Mouse (Mus musculus) MEL (cell line): Measurements from ENCODE around the gene Cenps. TPM values are rescaled to one million over a fixed set of nuclear protein-coding genes. Genes with fewer than 3 reads are reported as not detected.

ENCODE experiments used
- DNase-seq: peaks from one replicate; pipeline ENCODE4 v3.0.0; 2011; ENCODE audit warnings: low read depth, low spot score
- H3K27ac ChIP-seq: 2 replicates; pipeline ENCODE4 v1.5.1; 2012; ENCODE audit warnings: low read depth, mild to moderate bottlenecking, control low read depth, low read length, moderate library complexity; ENCODE audit not compliant: control insufficient read depth
- H3K27me3 ChIP-seq, 2 experiments: fragments of 150-350 bp in 1 of 2; sonication (generic) in 1 of 2; 2 replicates each; pipeline ENCODE4 v1.6.1; 2012; ENCODE audit warnings: low read length in 2 of 2, mild to moderate bottlenecking in 2 of 2, improper control_type of control experiment in 1 of 2, moderate library complexity in 1 of 2; ENCODE audit not compliant: insufficient read depth in 2 of 2, control insufficient read depth in 1 of 2
- H3K36me3 ChIP-seq, 2 experiments: 2 replicates each; pipeline ENCODE4 v1.6.1; 2012 to 2014; ENCODE audit warnings: low read length in 2 of 2, improper control_type of control experiment in 1 of 2, inconsistent platforms in 1 of 2, mild to moderate bottlenecking in 1 of 2; ENCODE audit not compliant: insufficient read depth in 2 of 2, control insufficient read depth in 1 of 2
- H3K4me1 ChIP-seq, 2 experiments: fragments of 150-350 bp in 1 of 2; sonication (generic) in 1 of 2; 2 replicates each; pipeline ENCODE4 v1.6.1; 2012; ENCODE audit warnings: low read length in 2 of 2, improper control_type of control experiment in 1 of 2, mild to moderate bottlenecking in 1 of 2; ENCODE audit not compliant: insufficient read depth in 2 of 2, control insufficient read depth in 1 of 2
- H3K4me3 ChIP-seq, 2 experiments: fragments of 150-350 bp in 1 of 2; sonication (generic) in 1 of 2; 2 replicates each; pipeline ENCODE4 v1.5.1; 2012; ENCODE audit warnings: low read depth in 2 of 2, low read length in 2 of 2, mild to moderate bottlenecking in 2 of 2, moderate library complexity in 2 of 2, control low read depth in 1 of 2, improper control_type of control experiment in 1 of 2; ENCODE audit not compliant: control insufficient read depth in 1 of 2, insufficient read depth in 1 of 2
- H3K79me2 ChIP-seq: 2 replicates; pipeline ENCODE4 v1.6.1; 2012; ENCODE audit warnings: mild to moderate bottlenecking, low read length, moderate library complexity; ENCODE audit not compliant: control insufficient read depth, poor library complexity, insufficient read depth
- H3K9ac ChIP-seq: 2 replicates; pipeline ENCODE4 v1.6.1; 2012; ENCODE audit warnings: low read depth, mild to moderate bottlenecking, control low read depth, low read length, moderate library complexity; ENCODE audit not compliant: control insufficient read depth, poor library complexity, severe bottlenecking
- H3K9me3 ChIP-seq: fragments of 150-350 bp; sonication (generic); replicated peaks from 2 replicates; pipeline ENCODE4 v1.6.1; 2012; ENCODE audit warnings: mild to moderate bottlenecking, low read length, improper control_type of control experiment, moderate library complexity; ENCODE audit not compliant: insufficient read depth
- CHD1 ChIP-seq: IDR thresholded peaks from 2 replicates; pipeline ENCODE4 v1.6.1; 2012; ENCODE audit warnings: low read depth, mild to moderate bottlenecking, inconsistent platforms, low read length, improper control_type of control experiment
- CHD2 ChIP-seq: IDR thresholded peaks from 2 replicates; pipeline ENCODE4 v1.6.1; 2011; ENCODE audit warnings: low read length, improper control_type of control experiment
- CTCF ChIP-seq, 3 experiments: IDR thresholded peaks in 2 of 3; conservative IDR thresholded peaks in 1 of 3; 2 replicates each; pipeline ENCODE4 v1.5.1; 2011 to 2012; ENCODE audit warnings: low read length in 3 of 3, low read depth in 2 of 3, mild to moderate bottlenecking in 2 of 3, improper control_type of control experiment in 1 of 3, inconsistent platforms in 1 of 3, mixed read lengths in 1 of 3, moderate library complexity in 1 of 3; ENCODE audit not compliant: control insufficient read depth in 1 of 3, insufficient read depth in 1 of 3, poor library complexity in 1 of 3, severe bottlenecking in 1 of 3
- E2F4 ChIP-seq: IDR thresholded peaks from 2 replicates; pipeline ENCODE4 v1.6.1; 2011; ENCODE audit warnings: low read depth, low read length, improper control_type of control experiment, borderline replicate concordance
- ELF1 ChIP-seq: IDR thresholded peaks from 2 replicates; pipeline ENCODE4 v1.6.1; 2014; ENCODE audit warnings: low read depth, mild to moderate bottlenecking, inconsistent platforms, low read length, improper control_type of control experiment, moderate library complexity
- EP300 ChIP-seq, 2 experiments: IDR thresholded peaks; 2 replicates each; pipeline ENCODE4 v1.6.1; 2011; ENCODE audit warnings: improper control_type of control experiment in 2 of 2, low read length in 2 of 2, low read depth in 1 of 2, mild to moderate bottlenecking in 1 of 2
- ETS1 ChIP-seq: IDR thresholded peaks from 2 replicates; pipeline ENCODE4 v1.6.1; 2012; ENCODE audit warnings: low read depth, mild to moderate bottlenecking, inconsistent platforms, low read length, improper control_type of control experiment, moderate library complexity
- GABPA ChIP-seq: IDR thresholded peaks from 2 replicates; pipeline ENCODE4 v1.6.1; 2012; ENCODE audit warnings: low read depth, mild to moderate bottlenecking, inconsistent platforms, low read length, improper control_type of control experiment, moderate library complexity
- HCFC1 ChIP-seq: IDR thresholded peaks from 2 replicates; pipeline ENCODE4 v1.6.1; 2012; ENCODE audit warnings: low read depth, mild to moderate bottlenecking, inconsistent platforms, low read length, improper control_type of control experiment, moderate library complexity
- JUND ChIP-seq: IDR thresholded peaks from 2 replicates; pipeline ENCODE4 v1.6.1; 2011; ENCODE audit warnings: low read depth, mild to moderate bottlenecking, improper control_type of control experiment, low read length
- KAT2A ChIP-seq: conservative IDR thresholded peaks from 2 replicates; pipeline ENCODE4 v1.6.1; 2012; ENCODE audit warnings: low read depth, low read length, improper control_type of control experiment, inconsistent platforms
- MAFK ChIP-seq: IDR thresholded peaks from 2 replicates; pipeline ENCODE4 v1.6.1; 2011; ENCODE audit warnings: low read depth, mild to moderate bottlenecking, low read length, improper control_type of control experiment, borderline replicate concordance
- MAX ChIP-seq: IDR thresholded peaks from 2 replicates; pipeline ENCODE4 v1.6.1; 2011; ENCODE audit warnings: low read length, improper control_type of control experiment
- MAZ ChIP-seq: IDR thresholded peaks from 2 replicates; pipeline ENCODE4 v1.6.1; 2012; ENCODE audit warnings: low read depth, mild to moderate bottlenecking, inconsistent platforms, low read length, improper control_type of control experiment
- MEF2A ChIP-seq: IDR thresholded peaks from 2 replicates; pipeline ENCODE4 v1.6.1; 2014; ENCODE audit warnings: low read depth, mild to moderate bottlenecking, inconsistent platforms, low read length, improper control_type of control experiment; ENCODE audit not compliant: poor library complexity, insufficient replicate concordance, severe bottlenecking; ENCODE audit errors: extremely low read depth
- MXI1 ChIP-seq: IDR thresholded peaks from 2 replicates; pipeline ENCODE4 v1.6.1; 2011; ENCODE audit warnings: mild to moderate bottlenecking, low read depth, low read length, improper control_type of control experiment
- MYB ChIP-seq: IDR thresholded peaks from 2 replicates; pipeline ENCODE4 v1.6.1; 2011; ENCODE audit warnings: mild to moderate bottlenecking, low read depth, low read length, improper control_type of control experiment
- MYC ChIP-seq: IDR thresholded peaks from 2 replicates; pipeline ENCODE4 v1.6.1; 2011; ENCODE audit warnings: low read depth, mild to moderate bottlenecking, low read length, improper control_type of control experiment, moderate library complexity
- NELFE ChIP-seq: IDR thresholded peaks from 2 replicates; pipeline ENCODE4 v1.6.1; 2011; ENCODE audit warnings: low read depth, low read length, improper control_type of control experiment
- NRF1 ChIP-seq: IDR thresholded peaks from 2 replicates; pipeline ENCODE4 v1.6.1; 2014; ENCODE audit warnings: low read depth, mild to moderate bottlenecking, inconsistent platforms, low read length, improper control_type of control experiment, moderate library complexity; ENCODE audit not compliant: poor library complexity, insufficient read depth, severe bottlenecking
- POLR2A ChIP-seq, 2 experiments: IDR thresholded peaks; 2 replicates each; pipeline ENCODE4 v1.6.1; 2011 to 2012; ENCODE audit warnings: low read length in 2 of 2, mild to moderate bottlenecking in 2 of 2, control low read depth in 1 of 2, improper control_type of control experiment in 1 of 2, low read depth in 1 of 2, moderate library complexity in 1 of 2; ENCODE audit not compliant: control insufficient read depth in 1 of 2, insufficient read depth in 1 of 2, poor library complexity in 1 of 2
- POLR2AphosphoS2 ChIP-seq: IDR thresholded peaks from 2 replicates; pipeline ENCODE4 v1.6.1; 2011; ENCODE audit warnings: low read length, improper control_type of control experiment
- POLR2AphosphoS5 ChIP-seq: IDR thresholded peaks from 2 replicates; pipeline ENCODE4 v1.6.1; 2012; ENCODE audit warnings: low read depth, borderline replicate concordance, mild to moderate bottlenecking, inconsistent platforms, low read length, moderate library complexity, mixed read lengths
- RAD21 ChIP-seq: IDR thresholded peaks from 2 replicates; pipeline ENCODE4 v1.6.1; 2011; ENCODE audit warnings: mild to moderate bottlenecking, low read depth, low read length, improper control_type of control experiment
- RCOR1 ChIP-seq: IDR thresholded peaks from 2 replicates; pipeline ENCODE4 v1.6.1; 2012; ENCODE audit warnings: low read depth, mild to moderate bottlenecking, inconsistent platforms, low read length, improper control_type of control experiment
- SIN3A ChIP-seq: IDR thresholded peaks from 2 replicates; pipeline ENCODE4 v1.6.1; 2012; ENCODE audit warnings: low read length, improper control_type of control experiment, inconsistent platforms
- SMC3 ChIP-seq: IDR thresholded peaks from 2 replicates; pipeline ENCODE4 v1.6.1; 2011; ENCODE audit warnings: low read depth, low read length, improper control_type of control experiment
- TAL1 ChIP-seq: IDR thresholded peaks from 2 replicates; pipeline ENCODE4 v1.6.1; 2012; ENCODE audit warnings: mild to moderate bottlenecking, inconsistent platforms, low read length, moderate library complexity, mixed read lengths
- TBP ChIP-seq: IDR thresholded peaks from 2 replicates; pipeline ENCODE4 v1.8.0; 2011; ENCODE audit warnings: low read depth, low read length, improper control_type of control experiment
- TCF12 ChIP-seq: IDR thresholded peaks from 2 replicates; pipeline ENCODE4 v1.6.1; 2014; ENCODE audit warnings: low read depth, mild to moderate bottlenecking, inconsistent platforms, low read length, improper control_type of control experiment, moderate library complexity
- UBTF ChIP-seq: IDR thresholded peaks from 2 replicates; pipeline ENCODE4 v1.6.1; 2012; ENCODE audit warnings: low read depth, mild to moderate bottlenecking, inconsistent platforms, low read length, improper control_type of control experiment, moderate library complexity, borderline replicate concordance; ENCODE audit not compliant: insufficient read depth
- USF1 ChIP-seq: IDR thresholded peaks from 2 replicates; pipeline ENCODE4 v1.6.1; 2014; ENCODE audit warnings: low read depth, mild to moderate bottlenecking, inconsistent platforms, low read length, improper control_type of control experiment, moderate library complexity
- USF2 ChIP-seq, 2 experiments: IDR thresholded peaks; 2 replicates each; pipeline ENCODE4 v1.6.1; 2011 to 2012; ENCODE audit warnings: improper control_type of control experiment in 2 of 2, low read length in 2 of 2, borderline replicate concordance in 1 of 2, inconsistent platforms in 1 of 2, low read depth in 1 of 2, mild to moderate bottlenecking in 1 of 2; ENCODE audit not compliant: insufficient read depth in 1 of 2
- ZC3H11A ChIP-seq: IDR thresholded peaks from 2 replicates; pipeline ENCODE4 v1.6.1; 2012; ENCODE audit warnings: low read depth, mild to moderate bottlenecking, inconsistent platforms, low read length, improper control_type of control experiment
- ZKSCAN1 ChIP-seq: IDR thresholded peaks from 2 replicates; pipeline ENCODE4 v1.6.1; 2012; ENCODE audit warnings: low read depth, mild to moderate bottlenecking, inconsistent platforms, low read length, improper control_type of control experiment, moderate library complexity
- ZMIZ1 ChIP-seq: IDR thresholded peaks from 2 replicates; pipeline ENCODE4 v1.6.1; 2012; ENCODE audit warnings: low read depth, mild to moderate bottlenecking, inconsistent platforms, low read length, improper control_type of control experiment, moderate library complexity
- ZNF384 ChIP-seq: IDR thresholded peaks from 2 replicates; pipeline ENCODE4 v1.6.1; 2012; ENCODE audit warnings: low read depth, mild to moderate bottlenecking, inconsistent platforms, low read length, improper control_type of control experiment
- polyA plus RNA-seq, 2 experiments: library from polyadenylated mRNA; stranded (reverse) in 1 of 2; unstranded in 1 of 2; fragments of >175 nt in 1 of 2; fragments of >200 nt in 1 of 2; gene quantifications; 2 replicates each; pipeline versions ENCODE4 v1.2.1 to v1.2.4; 2012; ENCODE audit warnings: low replicate concordance in 2 of 2, low read depth in 1 of 2; ENCODE audit not compliant: insufficient read length in 2 of 2, insufficient read depth in 1 of 2, missing spikeins in 1 of 2
- total RNA-seq: library from RNA; depleted of rRNA; stranded (reverse); fragments of 300-350 nt; gene quantifications from 2 replicates; pipeline ENCODE4 v1.2.3, GENCODE M21; 2012

Cenps gene
- total and polyA plus RNA-seq, 3 experiments, result 13.4 to 60.7 TPM; not detected in 1

DNA sequence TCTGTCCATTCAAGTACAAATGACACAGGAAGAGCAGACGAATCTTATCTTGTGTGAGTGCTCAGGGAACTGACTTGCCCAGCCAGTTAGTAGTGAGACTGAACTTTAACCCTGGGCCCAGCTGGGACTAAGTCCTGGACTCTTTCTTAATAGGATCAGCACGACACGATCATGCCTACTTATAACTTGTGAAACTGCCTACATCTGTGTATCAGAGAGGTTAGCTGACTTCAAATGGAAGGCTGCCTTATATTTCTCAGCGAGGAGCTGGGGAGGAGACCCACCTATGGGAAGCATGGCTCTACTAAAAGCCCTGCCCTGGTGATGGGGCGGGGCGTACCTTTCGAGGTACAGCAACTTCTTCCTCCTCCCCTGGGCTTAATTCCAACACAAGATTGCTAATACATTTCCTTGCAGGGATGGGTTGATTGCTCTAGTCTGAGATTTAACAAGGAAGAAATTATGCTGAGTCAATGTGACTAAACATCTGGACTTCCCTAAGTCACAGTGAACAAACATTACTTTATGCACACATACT lies 33.0 kb upstream of the Cenps start:
- Histone ChIP-seq H3K79me2 (peaks cover 8% of the 10 kb centered on the region), H3K36me3 (peaks cover 0 to 23% of the 10 kb centered on the region in 2 experiments; a peak in 2 of 4 replicates), H3K9me3 (no peaks in the 10 kb centered on the region), H3K4me1 (peaks cover 7 to 18% of the 10 kb centered on the region in 2 experiments), H3K9ac (peak overlapping the region; percentile 26), H3K4me3 (peak overlapping the region in 1 of 2 experiments; percentile 19; a peak in 2 of 4 replicates), H3K27me3 (no peaks in the 10 kb centered on the region), H3K27ac (peak overlapping the region; percentile 68)
- DNase-seq, result peak; percentile 94
- TF ChIP-seq MYC (peak; percentile 78; the same call in 1 of the 2 replicates), UBTF (no peak), ETS1 (peak; percentile 83), MYB (no peak), CTCF (IDR thresholded peaks at IDR 0.05 in 2 of 3, conservative IDR thresholded peaks at IDR 0.05 in 1 of 3; ENCODE audit: control insufficient read depth in 1 of 3, insufficient read depth in 1 of 3, low read depth in 2 of 3, low read length in 3 of 3, poor library complexity in 1 of 3, severe bottlenecking in 1 of 3) (no peak), MAZ (no peak), POLR2A (IDR thresholded peaks at IDR 0.05; ENCODE audit: control insufficient read depth in 1 of 2, insufficient read depth in 1 of 2, low read depth in 1 of 2, low read length in 2 of 2, poor library complexity in 1 of 2) (peak in 1 of 2 experiments; percentile 50; a peak in 1 of 4 replicates), CHD1 (no peak), HCFC1 (peak; percentile 78), TCF12 (0 out of 2 replicates have a peak, but pooled peaks have one; percentile 37), E2F4 (no peak), EP300 (IDR thresholded peaks at IDR 0.05; ENCODE audit: low read depth in 1 of 2, low read length in 2 of 2) (peak; percentile 63 to 77), POLR2AphosphoS5 (no peak), SMC3 (no peak), RCOR1 (peak; percentile 92), TAL1 (no peak), USF1 (no peak; the same call in 1 of the 2 replicates), MXI1 (peak; percentile 80; the same call in 1 of the 2 replicates), CHD2 (no peak), NELFE (no peak), NRF1 (no peak), TBP (no peak), SIN3A (peak; percentile 98), JUND (no peak), ELF1 (peak; percentile 73), USF2 (IDR thresholded peaks at IDR 0.05; ENCODE audit: borderline replicate concordance in 1 of 2, insufficient read depth in 1 of 2, low read depth in 1 of 2, low read length in 2 of 2) (no peak), MAFK (peak; percentile 95), KAT2A (no peak), RAD21 (no peak), MAX (peak; percentile 52; the same call in 1 of the 2 replicates), ZMIZ1 (no peak), ZC3H11A (no peak), MEF2A (no peak), POLR2AphosphoS2 (0 out of 2 replicates have a peak, but pooled peaks have one; percentile 32), GABPA (peak; percentile 99), ZKSCAN1 (no peak), ZNF384 (no peak)
